Mouse (Mus musculus): Measurements from ENCODE around the gene Rnf10.

Gene Rnf10

GRCm38 (mm10) chr5:115194626-115195221, 78.0 kb downstream of the Rnf10 start:
- DNase-seq (ENCODE audit: low spot score in 2 of 2) = no peak

GRCm38 (mm10) chr5:115193669-115194625, 78.8 kb downstream of the Rnf10 start, which contains the start of gene Cabp1:
TSS of gene Cabp1 (minus strand) at chr5:115194381.
- no peak for DNase-seq (ENCODE audit: low spot score in 2 of 2)

GRCm38 (mm10) chr5:115193226-115193625, 79.5 kb downstream of the Rnf10 start:
- DNase-seq (ENCODE audit: low spot score in 2 of 2) = no peak

- no peak for DNase-seq (ENCODE audit: low spot score in 2 of 2)
These were observed 79.9 kb downstream of the Rnf10 start for GRCm38 (mm10) chr5:115192828-115193195.

GRCm38 (mm10) chr5:115191880-115192827, 80.5 kb downstream of the Rnf10 start:
- no peak for DNase-seq (ENCODE audit: low spot score in 2 of 2)

All from frontal cortex, postnatal 36 days (tissue).